Mouse (Mus musculus): ENCODE results near the gene Olfr1353. TPM values are rescaled to one million over a fixed set of nuclear protein-coding genes. Genes with fewer than 3 reads are reported as not detected.
"Not testable (repeated sequence)": the region's sequence is repeated elsewhere in the genome, so short reads cannot be mapped to it uniquely, and the experiment has no call there.

The Olfr1353 gene
- not detected for total RNA-seq (2021)
- long read RNA-seq, experiment 1: 0 reads
- long read RNA-seq, experiment 2: 0 reads

GRCm38 (mm10) chr10:78963009-78963408, at the start of gene Olfr1353:
TSS of gene Olfr1353 (plus strand) at chr10:78963309.
- not testable (repeated sequence) for DNase-seq

DNA sequence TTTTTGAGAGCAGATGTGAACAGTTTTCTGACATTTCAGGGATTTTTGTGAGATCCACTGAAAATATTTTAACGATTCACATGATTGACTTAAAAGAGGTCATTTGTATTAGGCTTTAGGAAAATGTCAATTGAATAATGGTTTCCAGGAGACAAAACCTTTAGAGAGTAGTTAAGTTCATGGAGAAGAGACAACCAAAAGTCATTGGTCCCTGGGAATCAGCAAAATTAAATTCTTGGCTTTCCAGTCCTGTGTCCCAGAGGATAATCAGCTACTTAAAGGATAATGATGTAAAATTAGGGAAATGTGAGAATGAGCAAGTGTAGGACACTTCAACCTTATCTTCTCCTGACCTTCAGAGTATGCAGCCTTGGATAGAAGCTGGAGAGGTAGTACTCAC, 12.8 kb upstream of the Olfr1353 start, which contains the start of gene Olfr8:
Gene Olfr8, plus strand, starts transcription at position 301 of the 400 bp plus-strand sequence.
- not testable (repeated sequence) for DNase-seq

- DNase-seq: no peak
These were observed 17.6 kb downstream of the Olfr1353 start, which contains the start of gene Olfr1352 for GRCm38 (mm10) chr10:78980750-78981149. TSS of gene Olfr1352 (plus strand) at chr10:78981050.

DNA sequence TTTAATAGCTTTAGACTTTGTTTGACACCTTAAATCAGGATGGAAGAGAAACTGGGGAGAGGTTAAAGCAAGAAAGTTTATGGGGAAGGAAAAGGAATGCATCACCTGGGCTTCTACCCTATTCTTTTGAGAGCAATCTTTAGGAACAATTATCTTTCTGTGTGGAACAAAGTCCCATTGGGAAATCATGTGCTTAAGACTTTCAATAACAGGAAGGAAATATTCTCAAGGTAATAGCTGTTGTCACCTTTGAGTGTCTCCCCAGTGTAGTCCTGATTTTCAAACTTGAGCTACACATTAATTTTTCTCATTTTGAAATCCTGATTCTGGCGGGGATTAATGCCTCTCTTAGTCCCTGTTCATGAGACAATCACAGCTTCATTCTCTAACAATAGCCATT, 49.1 kb downstream of the Olfr1353 start, which contains the start of gene Olfr1351:
Gene Olfr1351, plus strand, starts transcription at position 301 of the 400 bp plus-strand sequence.
- DNase-seq: no peak

Other genes starting within 250 kb of the Olfr1353 start
- not detected for gene Casp14, start 245.0 kb upstream of the Olfr1353 start, total RNA-seq (2021)
- gene Ccdc105, start 210.2 kb upstream of the Olfr1353 start, total RNA-seq (2021): not detected
- gene Slc1a6, start 182.8 kb upstream of the Olfr1353 start, total RNA-seq (2021): under 1 TPM in 1 of 2 experiments, not detected in 1; 0.14 TPM
- not detected for gene Olfr1356, start 111.1 kb upstream of the Olfr1353 start, total RNA-seq (2021)
- gene Olfr1355, start 87.8 kb upstream of the Olfr1353 start, total RNA-seq (2021): not detected
- not detected for gene Olfr1354, start 50.1 kb upstream of the Olfr1353 start, total RNA-seq (2021)
- gene Olfr8, start 12.7 kb upstream of the Olfr1353 start, total RNA-seq (2021): not detected
- gene Olfr1352, start 17.7 kb downstream of the Olfr1353 start, total RNA-seq (2021): not detected
- not detected for gene Olfr1351, start 49.2 kb downstream of the Olfr1353 start, total RNA-seq (2021)
- gene Olfr57, start 65.4 kb downstream of the Olfr1353 start, total RNA-seq (2021): not detected
- 10 to 100 TPM; 11.6 to 16.0 TPM for gene 2610008E11Rik, start 134.3 kb downstream of the Olfr1353 start, total RNA-seq (2021)
- gene Vmn2r80, start 185.5 kb downstream of the Olfr1353 start, total RNA-seq (2021): not detected

Measured in gastrocnemius, postnatal 10 days (tissue).